Mouse (Mus musculus) CH12.LX (cell line): Measurements from ENCODE around the gene Pmp22. TPM values are rescaled to one million over a fixed set of nuclear protein-coding genes. Genes with fewer than 3 reads are reported as not detected.

Experiments
- DNase-seq: peaks from one replicate; pipeline ENCODE4 v3.0.0-alpha.2; 2013; ENCODE audit errors: extremely low read depth
- H3K27ac ChIP-seq: 2 replicates; pipeline ENCODE4 v1.5.1; 2012; ENCODE audit warnings: low read depth, mild to moderate bottlenecking, control low read depth, moderate library complexity; ENCODE audit not compliant: insufficient read depth
- H3K27me3 ChIP-seq: replicated peaks from 2 replicates; pipeline ENCODE3; 2012; ENCODE audit warnings: inconsistent platforms
- H3K36me3 ChIP-seq, 2 experiments: replicated peaks in 1 of 2; 2 replicates each; pipeline versions ENCODE3 to v1.6.1; 2012; ENCODE audit warnings: inconsistent platforms in 1 of 2, low read length in 1 of 2, mild to moderate bottlenecking in 1 of 2, mixed read lengths in 1 of 2, moderate library complexity in 1 of 2; ENCODE audit not compliant: control insufficient read depth in 1 of 2, insufficient read depth in 1 of 2
- H3K4me1 ChIP-seq, 2 experiments: 2 replicates each; pipeline ENCODE4 v1.6.1; 2012; ENCODE audit warnings: inconsistent platforms in 1 of 2, moderate library complexity in 1 of 2; ENCODE audit not compliant: insufficient read depth in 2 of 2, control insufficient read depth in 1 of 2
- H3K4me2 ChIP-seq: 2 replicates; pipeline ENCODE4 v1.6.1; 2012; ENCODE audit warnings: low read depth, mild to moderate bottlenecking, control low read depth; ENCODE audit not compliant: poor library complexity, insufficient read depth, severe bottlenecking
- H3K4me3 ChIP-seq, 3 experiments: fragments of 150-350 bp in 1 of 3; sonication (generic) in 1 of 3; replicated peaks in 1 of 3; 2 replicates each; pipeline versions ENCODE3 to v1.5.1; 2011 to 2012; ENCODE audit warnings: low read depth in 2 of 3, low read length in 2 of 3, mild to moderate bottlenecking in 2 of 3, moderate library complexity in 2 of 3, control low read depth in 1 of 3, improper control_type of control experiment in 1 of 3, inconsistent platforms in 1 of 3, mixed read lengths in 1 of 3; ENCODE audit not compliant: poor library complexity in 1 of 3
- H3K79me2 ChIP-seq: replicated peaks from 2 replicates; pipeline ENCODE4 v1.6.1; 2012; ENCODE audit warnings: mild to moderate bottlenecking, moderate library complexity; ENCODE audit not compliant: control insufficient read depth, poor library complexity, insufficient read depth, severe bottlenecking; ENCODE audit errors: extremely low read depth
- H3K9ac ChIP-seq: 2 replicates; pipeline ENCODE4 v1.6.1; 2012; ENCODE audit warnings: low read depth, mild to moderate bottlenecking, control low read depth, moderate library complexity; ENCODE audit not compliant: insufficient read depth
- H3K9me3 ChIP-seq: replicated peaks from 2 replicates; pipeline ENCODE3; 2012; ENCODE audit warnings: low read length, inconsistent platforms, mixed read lengths
- CHD1 ChIP-seq: IDR thresholded peaks from 2 replicates; pipeline ENCODE4 v1.6.1; 2012; ENCODE audit warnings: low read depth, low read length, improper control_type of control experiment, inconsistent platforms
- CHD2 ChIP-seq: IDR thresholded peaks from 2 replicates; pipeline ENCODE4 v1.6.1; 2011; ENCODE audit warnings: low read length, improper control_type of control experiment
- CTCF ChIP-seq, 2 experiments: IDR thresholded peaks in 1 of 2; conservative IDR thresholded peaks in 1 of 2; 2 replicates each; pipeline ENCODE4 v1.5.1; 2011 to 2012; ENCODE audit warnings: low read depth in 2 of 2, low read length in 2 of 2, improper control_type of control experiment in 1 of 2, inconsistent platforms in 1 of 2, mild to moderate bottlenecking in 1 of 2, moderate library complexity in 1 of 2
- ETS1 ChIP-seq: conservative IDR thresholded peaks from 2 replicates; pipeline ENCODE4 v1.6.1; 2012; ENCODE audit warnings: low read depth, mild to moderate bottlenecking, inconsistent platforms, low read length, improper control_type of control experiment, moderate library complexity
- JUN ChIP-seq: IDR thresholded peaks from 2 replicates; pipeline ENCODE4 v1.6.1; 2011; ENCODE audit warnings: low read depth, mild to moderate bottlenecking, low read length, improper control_type of control experiment, moderate library complexity; ENCODE audit not compliant: insufficient read depth
- JUND ChIP-seq: conservative IDR thresholded peaks from 2 replicates; pipeline ENCODE4 v1.6.1; 2011; ENCODE audit warnings: low read depth, low read length, improper control_type of control experiment
- MAZ ChIP-seq: IDR thresholded peaks from 2 replicates; pipeline ENCODE4 v1.6.1; 2012; ENCODE audit warnings: low read depth, mild to moderate bottlenecking, inconsistent platforms, low read length, improper control_type of control experiment, moderate library complexity
- MEF2A ChIP-seq: IDR thresholded peaks from 2 replicates; pipeline ENCODE4 v1.6.1; 2014; ENCODE audit warnings: low read depth, mild to moderate bottlenecking, inconsistent platforms, low read length, improper control_type of control experiment, borderline replicate concordance
- MXI1 ChIP-seq: IDR thresholded peaks from 2 replicates; pipeline ENCODE4 v1.6.1; 2011; ENCODE audit warnings: mild to moderate bottlenecking, low read depth, low read length, improper control_type of control experiment
- NELFE ChIP-seq: IDR thresholded peaks from 2 replicates; pipeline ENCODE4 v1.6.1; 2011; ENCODE audit warnings: low read depth, low read length, improper control_type of control experiment
- POLR2A ChIP-seq: IDR thresholded peaks from 2 replicates; pipeline ENCODE4 v1.6.1; 2011; ENCODE audit warnings: low read depth, mild to moderate bottlenecking, improper control_type of control experiment, low read length
- POLR2AphosphoS2 ChIP-seq: IDR thresholded peaks from 2 replicates; pipeline ENCODE4 v1.6.1; 2011; ENCODE audit warnings: low read depth, low read length, improper control_type of control experiment
- SIN3A ChIP-seq: IDR thresholded peaks from 2 replicates; pipeline ENCODE4 v1.6.1; 2012; ENCODE audit warnings: low read length, improper control_type of control experiment, inconsistent platforms
- TCF12 ChIP-seq: IDR thresholded peaks from 2 replicates; pipeline ENCODE4 v1.6.1; 2014; ENCODE audit warnings: low read depth, mild to moderate bottlenecking, inconsistent platforms, low read length, improper control_type of control experiment
- UBTF ChIP-seq: IDR thresholded peaks from 2 replicates; pipeline ENCODE4 v1.6.1; 2012; ENCODE audit warnings: low read depth, mild to moderate bottlenecking, inconsistent platforms, low read length, improper control_type of control experiment, moderate library complexity
- USF1 ChIP-seq: IDR thresholded peaks from 2 replicates; pipeline ENCODE4 v1.6.1; 2014; ENCODE audit warnings: low read depth, mild to moderate bottlenecking, inconsistent platforms, low read length, improper control_type of control experiment
- ZKSCAN1 ChIP-seq: IDR thresholded peaks from 2 replicates; pipeline ENCODE4 v1.6.1; 2012; ENCODE audit warnings: low read depth, inconsistent platforms, low read length, improper control_type of control experiment, borderline replicate concordance
- ZMIZ1 ChIP-seq: IDR thresholded peaks from 2 replicates; pipeline ENCODE4 v1.6.1; 2012; ENCODE audit warnings: low read depth, mild to moderate bottlenecking, inconsistent platforms, low read length, improper control_type of control experiment
- dilution Hi-C: fragments of 300-500 bp; cut with MboI; formaldehyde crosslinking; loops from 2 replicates; pipeline ENCODE4 v1.14.3; 2020; ENCODE audit warnings: low sequenced_read_pairs; ENCODE audit not compliant: extremely low pct_unique_long_range_greater_than_20kb, extremely low pct_ligation_motif_present
- in situ Hi-C: fragments of 300-500 bp; cut with MboI; formaldehyde crosslinking; loops from 3 replicates; pipeline ENCODE4 v1.14.3; 2019; ENCODE audit warnings: low sequenced_read_pairs, low pct_ligation_motif_present, low pct_unique_long_range_greater_than_20kb, mixed read lengths
- polyA plus RNA-seq: library from polyadenylated mRNA; unstranded; fragments of >175 nt; gene quantifications from 2 replicates; pipeline ENCODE4 v1.2.1, GENCODE M21; 2012; ENCODE audit warnings: low read depth; ENCODE audit not compliant: insufficient read length
- total RNA-seq, 2 experiments: library from RNA; depleted of rRNA; stranded (reverse); fragments of 300-350 nt in 1 of 2; fragments of >200 nt in 1 of 2; gene quantifications; 2 replicates each; pipeline ENCODE4 v1.2.3; 2012 to 2014

Pmp22 gene
- total and polyA plus RNA-seq, 3 experiments: not detected

- H3K36me3 ChIP-seq: no peaks in the 10 kb centered on the region
Observed at GRCm38 (mm10) chr11:63142816-63143215, 14.0 kb downstream of the Pmp22 start.

GRCm38 (mm10) chr11:63143486-63143885 is 14.7 kb downstream of the Pmp22 start:
- no peaks in the 10 kb centered on the region for H3K79me2 ChIP-seq
- no peaks in the 10 kb centered on the region for H3K36me3 ChIP-seq
- no peak for DNase-seq
- H3K4me1 ChIP-seq: peaks cover 0 to 3% of the 10 kb centered on the region in 2 experiments; a peak in 1 of 4 replicates
- H3K27me3 ChIP-seq: no peaks in the 10 kb centered on the region
- no peak for TF ChIP-seq MEF2A
- no peak for TF ChIP-seq CHD2
- TF ChIP-seq JUN: no peak
- TF ChIP-seq CTCF (conservative IDR thresholded peaks at IDR 0.05 in 1 of 2, IDR thresholded peaks at IDR 0.05 in 1 of 2; ENCODE audit: low read depth in 2 of 2, low read length in 2 of 2): no peak
- no peak for TF ChIP-seq SIN3A
- TF ChIP-seq UBTF: no peak
- no peak for TF ChIP-seq JUND
- no peak for TF ChIP-seq TCF12
- no peak for TF ChIP-seq ZKSCAN1
- no peak for TF ChIP-seq ETS1
- no peak for TF ChIP-seq MAZ
- TF ChIP-seq MXI1: no peak
- TF ChIP-seq ZMIZ1: no peak
- no peak for TF ChIP-seq NELFE
- TF ChIP-seq POLR2A: no peak
- TF ChIP-seq, all 38 proteins: peak for 0
- in situ Hi-C loops: no loop called here
- H3K4me2 ChIP-seq: no peak overlapping the region
- no peak overlapping the region for H3K9ac ChIP-seq
- H3K4me3 ChIP-seq: no peak overlapping the region
- no peaks in the 10 kb centered on the region for H3K9me3 ChIP-seq
- no peak overlapping the region for H3K27ac ChIP-seq
- dilution Hi-C loops: no loop called here

More at GRCm38 (mm10) chr11:63142816-63143215, 14.0 kb downstream of the Pmp22 start:
- no peak overlapping the region for H3K27ac ChIP-seq
- dilution Hi-C loops: no loop called here
- no peak overlapping the region for H3K4me2 ChIP-seq
- H3K4me1 ChIP-seq: no peaks in the 10 kb centered on the region
- H3K9me3 ChIP-seq: no peaks in the 10 kb centered on the region
- H3K4me3 ChIP-seq: no peak overlapping the region
- no peak for DNase-seq
- no peaks in the 10 kb centered on the region for H3K27me3 ChIP-seq
- no peaks in the 10 kb centered on the region for H3K79me2 ChIP-seq
- in situ Hi-C loops: no loop called here
- no peak overlapping the region for H3K9ac ChIP-seq
- TF ChIP-seq ZMIZ1: no peak
- TF ChIP-seq CHD1: no peak
- TF ChIP-seq USF1: no peak
- TF ChIP-seq SIN3A: no peak
- TF ChIP-seq POLR2AphosphoS2: no peak
